Mouse (Mus musculus) heart, adult 2 months (tissue): ENCODE results near the gene Kalrn. TPM values are rescaled to one million over a fixed set of nuclear protein-coding genes. Genes with fewer than 3 reads are reported as not detected.

ENCODE experiments used
- DNase-seq, 2 experiments: peaks; one replicate each; pipeline ENCODE4 v3.0.0; 2021
- H3K27ac ChIP-seq: fragments of 200-600 bp; 2 replicates; pipeline ENCODE4 v1.8.1; 2022
- H3K27me3 ChIP-seq: fragments of 200-500 bp; 2 replicates; pipeline ENCODE4 v1.6.1; 2012; ENCODE audit warnings: mild to moderate bottlenecking, low read length, inconsistent platforms, mixed read lengths; ENCODE audit not compliant: control insufficient read depth, insufficient read depth
- H3K36me3 ChIP-seq: fragments of 200-500 bp; 2 replicates; pipeline ENCODE4 v1.6.1; 2012; ENCODE audit warnings: low read length, inconsistent platforms; ENCODE audit not compliant: control insufficient read depth, insufficient read depth
- H3K4me1 ChIP-seq: fragments of 200-500 bp; 2 replicates; pipeline ENCODE4 v1.6.1; 2011; ENCODE audit warnings: low read length; ENCODE audit not compliant: control insufficient read depth, insufficient read depth
- H3K4me3 ChIP-seq: fragments of 200-600 bp; 2 replicates; pipeline ENCODE4 v1.8.1; 2022
- H3K79me2 ChIP-seq: fragments of 200-500 bp; replicated peaks from 2 replicates; pipeline ENCODE4 v1.6.1; 2012; ENCODE audit warnings: mild to moderate bottlenecking, inconsistent platforms, low read length, moderate library complexity, mixed read lengths; ENCODE audit not compliant: control insufficient read depth, insufficient read depth
- H3K9ac ChIP-seq: fragments of 200-500 bp; 2 replicates; pipeline ENCODE4 v1.6.1; 2012; ENCODE audit warnings: low read depth, mild to moderate bottlenecking, control low read depth, inconsistent platforms, low read length, mixed read lengths
- CTCF ChIP-seq: fragments of 200-600 bp; IDR thresholded peaks from 2 replicates; pipeline ENCODE4 v1.8.1; 2022; ENCODE audit warnings: antibody characterized with exemption, mild to moderate bottlenecking, moderate library complexity
- EP300 ChIP-seq: fragments of 200-500 bp; IDR thresholded peaks from 2 replicates; pipeline ENCODE4 v1.6.1; 2011; ENCODE audit warnings: low read depth, low read length, control low read depth; ENCODE audit not compliant: insufficient read depth
- POLR2A ChIP-seq: fragments of 200-500 bp; IDR thresholded peaks from 2 replicates; pipeline ENCODE4 v1.6.1; 2011; ENCODE audit warnings: mild to moderate bottlenecking, low read depth, low read length, control low read depth; ENCODE audit not compliant: insufficient read depth
- WGBS: fragments of 180-500 bp; shearing (Covaris S2); methylation state at CpG from one replicate; pipeline ENCODE4 v1.1.7; 2018; 5-methylcytosine and 5-hydroxymethylcytosine counted together
- intact Hi-C: fragments of 180-260 bp; cut with DNase I; formaldehyde crosslinking; loops from one replicate; pipeline ENCODE4 v1.15.1; 2025
- polyA plus RNA-seq: library from polyadenylated mRNA; depleted of rRNA; stranded (reverse); fragments of >200 nt; gene quantifications from 2 replicates; pipeline ENCODE4 v1.2.3, GENCODE M21; 2012
- total RNA-seq, 2 experiments: library from RNA; stranded (reverse); gene quantifications; 2 replicates each; pipeline ENCODE4 v1.2.3; 2021

The Kalrn gene
- total and polyA plus RNA-seq, 3 experiments, result 8.2 to 31.8 (median 26.1) TPM

DNA sequence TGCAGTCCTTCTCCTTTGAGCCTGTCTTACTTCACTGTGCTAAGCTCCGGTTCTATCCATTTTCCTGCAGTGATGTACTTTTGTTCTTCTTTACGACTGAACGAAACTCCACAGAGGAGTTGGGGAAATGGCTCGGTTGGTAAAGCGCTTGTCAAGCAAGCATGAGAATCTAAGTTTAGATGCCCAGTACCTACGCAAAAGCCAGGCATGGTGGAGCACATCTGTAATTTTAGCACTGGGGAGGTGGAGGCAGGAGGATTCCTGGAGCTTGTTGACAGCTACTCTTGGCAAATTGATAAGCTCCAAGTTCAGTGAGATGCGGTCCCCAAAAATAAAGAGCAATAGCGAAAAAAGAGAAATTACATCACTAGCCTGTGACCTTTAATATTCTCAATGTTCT, 82.1 kb downstream of the Kalrn start:
- H3K27ac ChIP-seq, result peak overlapping the region; percentile 26
- H3K4me1 ChIP-seq, result peaks cover 19% of the 10 kb centered on the region
- no peaks in the 10 kb centered on the region for H3K79me2 ChIP-seq
- no peaks in the 10 kb centered on the region for H3K27me3 ChIP-seq
- TF ChIP-seq EP300 (no peak), CTCF (no peak), POLR2A (no peak)
- intact Hi-C loops, result loop anchor here (5.0 kb wide), 3 partner anchors 34 to 74 kb away; no protein-coding TSS in a partner anchor
- 63% methylated on average over 8 of the region's 8 CpGs for WGBS
- DNase-seq, result no peak
- H3K9ac ChIP-seq, result no peak overlapping the region
- no peaks in the 10 kb centered on the region; the same call in 1 of the 2 replicates for H3K36me3 ChIP-seq
- H3K4me3 ChIP-seq, result no peak overlapping the region

GRCm38 (mm10) chr16:34490506-34490905, 82.8 kb downstream of the Kalrn start:
- Histone ChIP-seq H3K4me1 (peaks cover 19% of the 10 kb centered on the region), H3K36me3 (no peaks in the 10 kb centered on the region; the same call in 1 of the 2 replicates), H3K4me3 (no peak overlapping the region; the same call in 1 of the 2 replicates), H3K79me2 (no peaks in the 10 kb centered on the region), H3K9ac (no peak overlapping the region), H3K27ac (peak overlapping the region; percentile 26), H3K27me3 (no peaks in the 10 kb centered on the region)
- no peak for TF ChIP-seq CTCF
- DNase-seq, result no peak
- intact Hi-C loops, result loop anchor here (5.0 kb wide), 3 partner anchors 33 to 73 kb away; no protein-coding TSS in a partner anchor
- 18% methylated on average over 8 of the region's 8 CpGs for WGBS

DNA sequence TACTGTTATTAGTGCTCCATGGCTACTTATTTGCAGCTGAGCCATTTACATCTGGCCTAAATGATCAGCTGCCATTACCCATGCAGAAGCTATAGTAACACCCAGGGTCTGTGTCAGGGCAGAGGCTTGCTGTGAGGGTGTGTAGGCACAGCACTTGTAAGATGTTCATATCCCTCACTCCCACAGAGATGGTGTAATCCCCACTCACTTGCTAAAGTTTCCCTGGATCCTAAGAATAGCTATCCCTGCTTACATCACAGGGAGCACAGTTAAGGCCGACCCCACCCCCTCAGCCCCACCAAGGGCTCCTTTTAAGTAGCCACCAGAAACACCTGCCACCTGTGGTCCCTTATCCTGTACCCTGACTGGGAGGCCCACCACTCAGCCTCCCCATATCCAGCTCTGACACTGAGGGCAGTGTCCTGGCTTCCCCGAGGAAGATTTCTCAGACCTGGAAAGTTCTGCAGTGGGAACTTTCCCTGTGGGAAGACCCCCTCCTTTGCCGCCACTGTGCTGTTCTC, 83.5 kb downstream of the Kalrn start:
- H3K9ac ChIP-seq, result no peak overlapping the region

GRCm38 (mm10) chr16:34487823-34488222, 85.5 kb downstream of the Kalrn start:
- H3K27ac ChIP-seq, result no peak overlapping the region
- no peak for TF ChIP-seq POLR2A
- no peak for TF ChIP-seq CTCF
- 98% methylated on average over 5 of the region's 5 CpGs for WGBS
- H3K27me3 ChIP-seq, result no peaks in the 10 kb centered on the region
- H3K36me3 ChIP-seq, result no peaks in the 10 kb centered on the region
- H3K4me1 ChIP-seq, result peaks cover 8% of the 10 kb centered on the region
- H3K9ac ChIP-seq, result no peak overlapping the region
- intact Hi-C loops, result no loop called here
- no peaks in the 10 kb centered on the region for H3K79me2 ChIP-seq
- no peak overlapping the region for H3K4me3 ChIP-seq
- no peak for DNase-seq

More for the DNA sequence above, 83.5 kb downstream of the Kalrn start:
- 45% methylated on average over 3 of the region's 3 CpGs for WGBS
- Histone ChIP-seq H3K79me2 (no peaks in the 10 kb centered on the region), H3K36me3 (no peaks in the 10 kb centered on the region; the same call in 1 of the 2 replicates), H3K27ac (peak overlapping the region; percentile 36), H3K4me1 (peaks cover 19% of the 10 kb centered on the region), H3K27me3 (no peaks in the 10 kb centered on the region), H3K4me3 (no peak overlapping the region)
- TF ChIP-seq POLR2A, result no peak
- no peak for TF ChIP-seq EP300
- TF ChIP-seq CTCF, result no peak
- intact Hi-C loops, result loop anchor here (5.0 kb wide), 3 partner anchors 33 to 73 kb away; no protein-coding TSS in a partner anchor
- DNase-seq, result no peak

DNA sequence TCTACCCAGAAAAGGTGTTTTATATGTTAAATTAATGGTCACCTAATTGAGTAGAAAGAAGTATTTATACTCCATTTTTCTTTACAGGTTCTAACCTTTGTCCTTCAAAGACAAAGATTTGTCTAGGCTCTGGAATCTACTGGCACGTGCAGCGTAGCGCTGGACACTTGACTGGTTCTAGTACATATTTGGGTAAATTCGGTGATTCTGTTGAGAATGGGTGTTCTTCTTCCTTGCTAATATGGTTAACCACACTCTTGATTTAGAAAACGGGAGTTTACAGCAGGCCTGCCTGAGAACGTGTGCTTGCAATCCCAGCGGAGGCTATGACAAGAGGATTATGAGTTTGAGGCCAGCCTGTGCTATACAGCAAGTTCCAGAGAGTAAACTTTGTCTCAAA, 86.1 kb downstream of the Kalrn start:
- 95% methylated on average over 7 of the region's 7 CpGs for WGBS
- Histone ChIP-seq H3K27me3 (no peaks in the 10 kb centered on the region), H3K36me3 (no peaks in the 10 kb centered on the region), H3K9ac (no peak overlapping the region), H3K4me1 (peaks cover 8% of the 10 kb centered on the region), H3K4me3 (no peak overlapping the region), H3K79me2 (no peaks in the 10 kb centered on the region), H3K27ac (no peak overlapping the region)
- no peak for DNase-seq
- intact Hi-C loops, result no loop called here
- TF ChIP-seq POLR2A, result no peak
- TF ChIP-seq CTCF, result no peak
- no peak for TF ChIP-seq EP300

DNA sequence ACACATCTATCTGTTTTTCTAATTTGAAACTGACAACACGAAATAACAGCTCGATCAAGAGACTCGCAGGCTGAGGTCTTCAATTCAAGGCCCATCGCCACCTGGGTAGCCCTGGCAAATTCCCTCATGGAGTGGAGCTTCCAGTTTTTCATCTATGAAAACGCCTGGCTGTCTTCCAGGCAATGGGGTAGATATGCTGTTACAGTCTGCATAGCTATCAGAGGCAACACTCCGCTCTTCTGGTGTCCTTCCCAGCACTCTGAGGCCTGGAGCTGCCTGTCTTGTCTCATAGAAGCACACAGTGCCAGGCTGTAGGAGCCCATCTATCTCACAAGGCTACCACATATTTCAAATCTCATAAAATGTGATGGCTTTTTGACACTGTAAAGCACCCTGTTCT, 87.8 kb downstream of the Kalrn start:
- Histone ChIP-seq H3K4me1 (peaks cover 6% of the 10 kb centered on the region), H3K4me3 (no peak overlapping the region), H3K36me3 (no peaks in the 10 kb centered on the region), H3K27me3 (no peaks in the 10 kb centered on the region), H3K27ac (no peak overlapping the region), H3K9ac (no peak overlapping the region), H3K79me2 (no peaks in the 10 kb centered on the region)
- DNase-seq, result no peak
- no peak for TF ChIP-seq POLR2A
- TF ChIP-seq CTCF, result no peak
- no peak for TF ChIP-seq EP300
- intact Hi-C loops, result no loop called here
- WGBS, result 52% methylated on average over 6 of the region's 6 CpGs
